ENCODE assay signal across 8 mouse cellular contexts in genomic region chr11:67051676-67052320, GRCm38 (mm10). TPM values are rescaled to one million over a fixed set of nuclear protein-coding genes. Genes with fewer than 3 reads are reported as not detected.
A peak's percentile ranks its signal among the peaks of the same experiment; 100 is the strongest.
DNase-seq lines count a peak whose midpoint lies in the region; ATAC-seq and TF ChIP-seq lines count a peak whose summit lies in the region.

No protein-coding gene starts in this region.

- 10% methylated on average over 16 of the region's 16 CpGs for WGBS in heart, embryonic 16.5 days
- 14% methylated on average over 16 of the region's 16 CpGs for WGBS in bone marrow, adult 2 months
- WGBS in hindbrain, embryonic 15.5 days: 9% methylated on average over 16 of the region's 16 CpGs

- H3K9ac ChIP-seq in heart, embryonic 16.5 days (ENCODE audit: low read length): peak overlapping the region; percentile 89
- H3K9ac ChIP-seq in hindbrain, embryonic 15.5 days: peak overlapping the region; percentile 77

- H3K36me3 ChIP-seq in heart, embryonic 16.5 days (ENCODE audit: control insufficient read depth, insufficient read depth): peaks cover 16% of the 10 kb centered on the region
- peaks cover 22% of the 10 kb centered on the region for H3K36me3 ChIP-seq in hindbrain, embryonic 15.5 days

- H3K4me3 ChIP-seq in heart, embryonic 16.5 days (ENCODE audit: low read length): peak overlapping the region; percentile 85
- peak overlapping the region; percentile 87 for H3K4me3 ChIP-seq in bone marrow, adult 2 months (replicated peaks; ENCODE audit: control insufficient read depth, low read depth, low read length)
- peak overlapping the region; percentile 78 for H3K4me3 ChIP-seq in hindbrain, embryonic 15.5 days

- no peak for TF ChIP-seq POLR2A in bone marrow, adult 2 months (IDR thresholded peaks at IDR 0.05; ENCODE audit: borderline replicate concordance, control insufficient read depth, low read depth, low read length)

- no peak; the same call in 1 of the 2 replicates for ATAC-seq in heart, embryonic 16.5 days (replicated peaks; ENCODE audit: extremely low read depth, insufficient read depth, low FRiP score)
- ATAC-seq in hindbrain, embryonic 15.5 days (ENCODE audit: low FRiP score, low read depth): peak; percentile 38; the same call in 1 of the 2 replicates
- 0 out of 2 replicates have a peak, but pooled peaks have one; percentile 16 for ATAC-seq in megakaryocyte, adult 5-6 weeks (ENCODE audit: poor library complexity, severe bottlenecking)

- H3K27ac ChIP-seq in heart, embryonic 16.5 days (ENCODE audit: low read length): peak overlapping the region; percentile 92
- peak overlapping the region; percentile 91 for H3K27ac ChIP-seq in bone marrow, adult 2 months (ENCODE audit: control insufficient read depth, insufficient read depth, low read depth, low read length, poor library complexity)
- H3K27ac ChIP-seq in hindbrain, embryonic 15.5 days (replicated peaks): peak overlapping the region; percentile 83

- H3K4me2 ChIP-seq in heart, embryonic 16.5 days (ENCODE audit: low read depth, low read length): peak overlapping the region; percentile 78
- H3K4me2 ChIP-seq in hindbrain, embryonic 15.5 days: peak overlapping the region; percentile 70

- H3K9me3 ChIP-seq in heart, embryonic 16.5 days (replicated peaks; ENCODE audit: control insufficient read depth, low read length): no peaks in the 10 kb centered on the region
- H3K9me3 ChIP-seq in hindbrain, embryonic 15.5 days: no peaks in the 10 kb centered on the region

- DNase-seq in heart, adult 8-10 months (ENCODE audit: low spot score): no peak
- DNase-seq in frontal cortex, postnatal 14 days (ENCODE audit: low spot score in 2 of 2): no peak
- no peak for DNase-seq in adipocyte (ENCODE audit: low spot score)
- DNase-seq in Muller cell, postnatal 12 days (ENCODE audit: inconsistent ontology term): no peak

- no peaks in the 10 kb centered on the region for H3K27me3 ChIP-seq in heart, embryonic 16.5 days (ENCODE audit: control insufficient read depth, insufficient read depth, low read length)
- no peaks in the 10 kb centered on the region for H3K27me3 ChIP-seq in hindbrain, embryonic 15.5 days

- H3K4me1 ChIP-seq in heart, embryonic 16.5 days (ENCODE audit: control insufficient read depth, insufficient read depth, low read length): peaks cover 18% of the 10 kb centered on the region
- H3K4me1 ChIP-seq in bone marrow, adult 2 months (ENCODE audit: control insufficient read depth, insufficient read depth, low read length): peaks cover 4% of the 10 kb centered on the region
- H3K4me1 ChIP-seq in hindbrain, embryonic 15.5 days (replicated peaks): peaks cover 29% of the 10 kb centered on the region

- no peak for TF ChIP-seq CTCF in bone marrow, adult 2 months (IDR thresholded peaks at IDR 0.05; ENCODE audit: control insufficient read depth, insufficient read depth, low read length)

RNA-seq across cellular contexts. Expression of gene Adprm, which starts 0.6 kb away (rescaled TPM):
- 19.9 and 22.8 TPM in 2 replicates for polyA plus RNA-seq in heart, embryonic 16.5 days (2015; fragmentation: Nextera tagmentation; extraction: Ambion mirVana)
- 10 to 100 TPM in 3 of 4 experiments, 1 to 10 TPM in 1; 9.8 to 13.1 (median 11.5) TPM for total RNA-seq in heart, adult 8-10 months (2022)
- 6.9 and 15.4 TPM in 2 replicates for polyA plus RNA-seq in bone marrow, adult 2 months (2011; ENCODE audit: insufficient read depth, insufficient read length, low replicate concordance, missing spikeins)
- polyA plus RNA-seq in hindbrain, embryonic 15.5 days (2015; fragmentation: Nextera tagmentation; extraction: Ambion mirVana): 32.6 and 33.7 TPM in 2 replicates
- 37.3 and 38.8 TPM in 2 replicates for total RNA-seq in megakaryocyte, adult 5-6 weeks (2015)
- total RNA-seq in megakaryocyte, adult 5-6 weeks (2017): 28.5 and 37.2 TPM in 2 replicates

RNA-seq across cellular contexts. Expression of gene Sco1, which starts 0.7 kb away (rescaled TPM):
- 18.6 and 18.8 TPM in 2 replicates for polyA plus RNA-seq in heart, embryonic 16.5 days (2015; fragmentation: Nextera tagmentation; extraction: Ambion mirVana)
- 10 to 100 TPM; 20.7 to 25.9 (median 23.3) TPM for total RNA-seq in heart, adult 8-10 months (2022)
- 3.2 and 5.0 TPM in 2 replicates for polyA plus RNA-seq in bone marrow, adult 2 months (2011; ENCODE audit: insufficient read depth, insufficient read length, low replicate concordance, missing spikeins)
- polyA plus RNA-seq in hindbrain, embryonic 15.5 days (2015; fragmentation: Nextera tagmentation; extraction: Ambion mirVana): 12.7 and 14.6 TPM in 2 replicates
- total RNA-seq in megakaryocyte, adult 5-6 weeks (2015): 5.5 and 6.7 TPM in 2 replicates
- 19.1 and 20.6 TPM in 2 replicates for total RNA-seq in megakaryocyte, adult 5-6 weeks (2017)

RNA-seq across cellular contexts. Expression of gene Myh3, which starts 26.3 kb away (rescaled TPM):
- 1.5 and 4.5 TPM in 2 replicates for polyA plus RNA-seq in heart, embryonic 16.5 days (2015; fragmentation: Nextera tagmentation; extraction: Ambion mirVana)
- under 1 TPM in 2 of 4 experiments, not detected in 2; 0.03 TPM for total RNA-seq in heart, adult 8-10 months (2022)
- not detected in 2 replicates for polyA plus RNA-seq in bone marrow, adult 2 months (2011; ENCODE audit: insufficient read depth, insufficient read length, low replicate concordance, missing spikeins)
- 0.39 and 0.59 TPM in 2 replicates for polyA plus RNA-seq in hindbrain, embryonic 15.5 days (2015; fragmentation: Nextera tagmentation; extraction: Ambion mirVana)
- total RNA-seq in megakaryocyte, adult 5-6 weeks (2015): 0.07 TPM in 1 of 2 replicates, not detected in the other
- not detected in 2 replicates for total RNA-seq in megakaryocyte, adult 5-6 weeks (2017)

RNA-seq across cellular contexts. Expression of gene Tmem220, which starts 26.8 kb away (rescaled TPM):
- 1.1 and 1.5 TPM in 2 replicates for polyA plus RNA-seq in heart, embryonic 16.5 days (2015; fragmentation: Nextera tagmentation; extraction: Ambion mirVana)
- 1 to 10 TPM; 1.6 to 2.6 (median 2.0) TPM for total RNA-seq in heart, adult 8-10 months (2022)
- polyA plus RNA-seq in bone marrow, adult 2 months (2011; ENCODE audit: insufficient read depth, insufficient read length, low replicate concordance, missing spikeins): 0.61 TPM in 1 of 2 replicates, not detected in the other
- polyA plus RNA-seq in hindbrain, embryonic 15.5 days (2015; fragmentation: Nextera tagmentation; extraction: Ambion mirVana): 0.34 and 0.67 TPM in 2 replicates
- total RNA-seq in megakaryocyte, adult 5-6 weeks (2015): 2.3 and 2.5 TPM in 2 replicates
- total RNA-seq in megakaryocyte, adult 5-6 weeks (2017): 1.7 and 3.2 TPM in 2 replicates
